Mouse (Mus musculus) right cerebral cortex, adult 2 months (tissue): Measurements from ENCODE around the gene Gm11011.

Experiments
- DNase-seq, 2 experiments: peaks; one replicate each; pipeline ENCODE4 v3.0.0; 2021 to 2022; ENCODE audit warnings: low spot score in 2 of 2

Gene Gm11011

GRCm38 (mm10) chr2:169589697-169590096, 2.2 kb upstream of the Gm11011 start:
- DNase-seq = no peak

GRCm38 (mm10) chr2:169586688-169587087, 857 bp downstream of the Gm11011 start:
- no peak for DNase-seq

GRCm38 (mm10) chr2:169585631-169586285, 1.8 kb downstream of the Gm11011 start:
- DNase-seq = no peak

- DNase-seq = no peak
Measured at GRCm38 (mm10) chr2:169584745-169585456, 2.6 kb downstream of the Gm11011 start.

- DNase-seq = no peak
Measured at GRCm38 (mm10) chr2:169583476-169583875, 4.1 kb downstream of the Gm11011 start.

GRCm38 (mm10) chr2:169577508-169578196, 9.9 kb downstream of the Gm11011 start:
- DNase-seq = no peak

GRCm38 (mm10) chr2:169570063-169570462, 17.5 kb downstream of the Gm11011 start:
- DNase-seq = no peak

- DNase-seq = no peak
Measured at GRCm38 (mm10) chr2:169566159-169566558, 21.4 kb downstream of the Gm11011 start.

GRCm38 (mm10) chr2:169565751-169566150, 21.8 kb downstream of the Gm11011 start:
- no peak for DNase-seq

- DNase-seq = no peak
Measured at GRCm38 (mm10) chr2:169545674-169546073, 41.9 kb downstream of the Gm11011 start.

- no peak for DNase-seq
Measured at GRCm38 (mm10) chr2:169538906-169539305, 48.6 kb downstream of the Gm11011 start.
